Mouse (Mus musculus) heart, adult 8-10 months (tissue): Measurements from ENCODE around the gene Aamp. TPM values are rescaled to one million over a fixed set of nuclear protein-coding genes. Genes with fewer than 3 reads are reported as not detected.

ENCODE experiments used
- DNase-seq: peaks from one replicate; pipeline ENCODE4 v3.0.0; 2022; ENCODE audit warnings: low spot score
- total RNA-seq, 4 experiments: library from RNA; stranded (reverse); gene quantifications; 2 replicates each; pipeline ENCODE4 v1.2.4; 2022

Gene Aamp
- total RNA-seq, 4 experiments from 2014 or later, result 95.4 to 107 (median 99.6) TPM

- no peak for DNase-seq
Measured at GRCm38 (mm10) chr1:74281886-74282285, 2.7 kb downstream of the Aamp start.

- no peak for DNase-seq
Measured at GRCm38 (mm10) chr1:74281372-74281771, 3.2 kb downstream of the Aamp start.

GRCm38 (mm10) chr1:74280591-74281325 lies 3.8 kb downstream of the Aamp start:
- no peak for DNase-seq

- no peak for DNase-seq
Measured at GRCm38 (mm10) chr1:74278988-74279387, 5.5 kb downstream of the Aamp start.

GRCm38 (mm10) chr1:74278538-74278937 lies 6.0 kb downstream of the Aamp start, which contains the start of gene Gpbar1:
Gpbar1 (plus strand) TSS chr1:74278550.
- DNase-seq, result no peak

GRCm38 (mm10) chr1:74277883-74278537 lies 6.5 kb downstream of the Aamp start:
- no peak for DNase-seq

- no peak for DNase-seq
Measured at GRCm38 (mm10) chr1:74277041-74277440, 7.5 kb downstream of the Aamp start.

- no peak for DNase-seq
Measured at GRCm38 (mm10) chr1:74275015-74275414, 9.5 kb downstream of the Aamp start.

GRCm38 (mm10) chr1:74271659-74272058 lies 12.9 kb downstream of the Aamp start:
- DNase-seq, result no peak

GRCm38 (mm10) chr1:74268750-74269149 lies 15.8 kb downstream of the Aamp start:
- DNase-seq, result no peak

GRCm38 (mm10) chr1:74262510-74262909 lies 22.0 kb downstream of the Aamp start:
- DNase-seq, result no peak

- no peak for DNase-seq
Measured at GRCm38 (mm10) chr1:74256782-74257181, 27.8 kb downstream of the Aamp start.

GRCm38 (mm10) chr1:74255704-74256345 lies 28.7 kb downstream of the Aamp start:
- no peak for DNase-seq

GRCm38 (mm10) chr1:74250096-74250495 lies 34.4 kb downstream of the Aamp start:
- DNase-seq, result no peak

- peak; percentile 46 for DNase-seq
Measured at GRCm38 (mm10) chr1:74249331-74249980, 35.1 kb downstream of the Aamp start.

GRCm38 (mm10) chr1:74248799-74249198 lies 35.7 kb downstream of the Aamp start:
- DNase-seq, result peak; percentile 83

GRCm38 (mm10) chr1:74245525-74245924 lies 39.0 kb downstream of the Aamp start:
- no peak for DNase-seq

- no peak for DNase-seq
Measured at GRCm38 (mm10) chr1:74240832-74241231, 43.7 kb downstream of the Aamp start.

GRCm38 (mm10) chr1:74240311-74240710 lies 44.2 kb downstream of the Aamp start:
- no peak for DNase-seq

- DNase-seq, result no peak
Measured at GRCm38 (mm10) chr1:74239618-74240017, 44.9 kb downstream of the Aamp start.

GRCm38 (mm10) chr1:74239162-74239561 lies 45.4 kb downstream of the Aamp start:
- DNase-seq, result no peak

GRCm38 (mm10) chr1:74238136-74238535 lies 46.4 kb downstream of the Aamp start:
- DNase-seq, result no peak
